Mouse (Mus musculus): ENCODE results near the gene Capn1.

DNA sequence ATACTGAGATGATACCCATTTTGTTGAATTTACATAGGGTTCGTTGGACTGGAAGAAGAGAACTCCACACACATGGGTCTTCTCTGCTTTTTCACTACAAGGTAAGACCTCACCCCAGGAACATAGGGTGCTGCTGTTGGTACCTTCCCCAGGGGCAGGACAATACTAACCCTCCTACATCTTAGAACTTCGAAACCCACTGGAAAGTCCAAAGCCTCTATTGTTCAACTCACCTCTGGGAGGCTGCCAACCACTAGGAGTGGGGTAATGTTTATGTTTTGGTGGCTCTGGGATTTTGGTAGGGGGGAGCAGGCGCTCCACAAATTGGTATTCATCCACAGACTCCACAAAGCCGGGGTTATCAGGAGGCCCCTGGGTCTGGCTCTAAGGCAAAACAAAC, 41.0 kb upstream of the Capn1 start:
- TF ChIP-seq POLR2A (IDR thresholded peaks at IDR 0.05; ENCODE audit: borderline replicate concordance, extremely low read depth, low read depth, low read length) (no peak), CTCF (IDR thresholded peaks at IDR 0.05; ENCODE audit: insufficient read depth, low read length) (no peak)

Measured in lung, adult 2 months (tissue).